Mouse (Mus musculus): ENCODE results near the gene Dnpep.
A peak's percentile ranks its signal among the peaks of the same experiment; 100 is the strongest.

Dnpep gene

DNA sequence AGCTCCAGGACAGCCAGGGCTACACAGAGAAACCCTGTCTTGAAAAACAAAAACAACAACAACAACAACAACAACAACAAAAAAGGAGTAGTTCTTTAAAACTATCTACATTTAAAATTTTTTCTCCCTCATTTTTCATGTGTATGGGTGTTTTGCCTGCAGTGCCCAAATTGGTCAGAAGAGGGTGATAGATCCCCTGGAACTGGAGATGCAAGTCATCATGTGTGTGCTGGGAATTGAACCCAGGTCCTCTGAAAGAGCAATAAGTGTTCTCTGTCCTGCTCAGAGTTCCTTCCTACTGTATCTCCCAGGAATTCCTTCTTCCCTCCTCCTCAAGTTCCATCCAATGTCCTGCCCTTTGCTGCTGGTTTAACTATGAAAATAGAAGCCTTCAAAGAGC lies 9.7 kb upstream of the Dnpep start:
- DNase-seq (ENCODE audit: low spot score) = no peak

GRCm38 (mm10) chr1:75319166-75319565 lies 1.4 kb upstream of the Dnpep start:
- no peak for DNase-seq (ENCODE audit: low spot score)

DNA sequence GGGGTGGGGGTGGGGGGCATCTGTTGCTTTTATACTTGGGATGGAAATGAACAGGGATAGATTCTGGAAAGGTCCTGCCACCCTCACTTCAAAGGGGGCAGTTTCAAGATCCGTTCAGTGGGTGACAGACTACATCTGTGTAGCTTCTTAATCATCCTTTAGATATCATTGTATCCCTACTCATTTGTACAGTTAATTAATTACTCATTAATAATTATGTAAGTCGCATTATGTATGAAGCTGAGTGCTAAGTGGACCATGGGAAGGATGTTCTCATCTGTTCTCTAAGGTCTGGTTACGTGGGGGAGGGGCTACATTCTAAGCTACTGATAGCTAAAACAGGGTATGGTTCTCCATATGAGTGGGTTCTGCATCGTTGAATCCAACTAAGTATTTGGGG lies 946 bp upstream of the Dnpep start:
- DNase-seq (ENCODE audit: low spot score) = no peak

DNA sequence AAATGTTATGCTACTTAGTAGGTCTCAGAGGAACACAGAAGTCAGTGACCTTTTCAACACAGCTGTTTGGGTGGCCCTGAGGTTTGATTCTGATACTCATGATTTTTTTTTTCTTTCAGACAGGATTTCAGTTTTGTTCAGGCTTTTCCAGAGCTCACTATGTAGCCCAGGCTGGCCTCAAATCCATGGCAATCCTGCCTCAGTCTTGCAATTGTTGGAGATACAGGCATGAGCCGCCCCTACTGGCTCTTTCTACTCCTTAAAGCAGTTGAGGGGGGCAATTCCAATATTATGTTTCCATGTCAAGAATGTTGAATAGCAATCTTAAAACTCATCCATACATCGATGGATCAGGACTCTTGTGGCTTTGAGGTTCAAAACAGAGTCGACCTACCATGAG lies 511 bp upstream of the Dnpep start:
- DNase-seq (ENCODE audit: low spot score) = no peak

DNA sequence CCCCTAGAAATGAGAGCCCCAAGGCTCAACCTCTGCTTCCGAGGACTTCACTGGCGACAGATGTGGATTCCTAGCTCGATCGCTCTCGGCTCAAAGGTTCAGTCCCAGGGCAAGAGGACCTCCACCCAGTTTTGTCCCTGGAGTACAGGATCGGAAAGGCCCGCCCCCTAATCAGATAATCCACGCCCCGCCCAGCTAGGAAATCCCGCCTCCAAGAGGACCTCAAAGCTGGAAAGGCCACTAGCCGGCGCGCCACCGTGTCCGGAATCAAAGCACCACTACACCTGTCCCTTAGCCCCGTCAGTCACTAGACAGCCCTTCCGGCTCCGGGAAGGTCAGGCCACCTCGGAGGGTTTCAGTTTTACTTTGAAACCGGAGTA lies 939 bp downstream of the Dnpep start:
- peak; percentile 89 for DNase-seq (ENCODE audit: low spot score)

GRCm38 (mm10) chr1:75315456-75316365 lies 2.1 kb downstream of the Dnpep start:
- no peak for DNase-seq (ENCODE audit: low spot score)

DNA sequence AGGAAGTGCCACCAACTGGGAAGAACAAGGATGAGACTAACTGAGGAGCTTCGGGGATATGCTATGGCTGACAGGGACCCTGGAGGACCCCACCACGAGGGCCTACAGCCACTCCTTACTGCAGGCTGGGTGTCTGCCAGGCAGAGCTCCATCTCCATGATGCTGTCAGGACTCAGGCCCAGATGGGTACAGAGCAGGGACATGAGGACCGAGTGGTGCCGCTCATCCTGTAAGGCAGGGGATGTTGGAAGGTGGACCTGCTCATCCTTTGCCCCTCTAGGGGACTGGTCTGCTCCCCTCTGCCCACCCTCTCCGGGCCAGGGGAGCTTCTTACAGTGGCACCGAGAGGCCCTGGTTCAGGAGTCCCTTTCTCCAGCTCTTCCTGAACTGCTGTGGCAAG lies 2.8 kb downstream of the Dnpep start:
- DNase-seq (ENCODE audit: low spot score) = no peak

- no peak for DNase-seq (ENCODE audit: low spot score)
These were observed 6.1 kb downstream of the Dnpep start for GRCm38 (mm10) chr1:75311694-75312093.

DNA sequence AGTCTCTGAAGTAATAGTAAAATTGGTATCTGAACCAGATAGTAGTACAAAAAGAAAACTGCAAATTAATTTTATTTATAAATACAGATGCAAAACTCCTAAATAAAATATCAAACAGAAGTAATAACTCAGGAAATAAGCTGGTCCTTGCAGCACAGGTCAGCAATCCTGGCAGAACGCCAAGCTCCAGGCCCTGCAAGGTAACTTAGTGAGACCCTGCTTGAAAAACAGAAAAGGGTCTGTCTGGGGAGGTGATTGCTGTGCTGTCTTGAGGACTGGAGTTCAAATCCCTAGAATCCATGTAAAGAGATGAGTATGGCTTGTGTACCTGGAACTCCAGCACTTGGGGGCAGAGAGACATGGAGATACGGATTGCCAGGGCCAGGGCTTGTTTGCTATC lies 13.1 kb downstream of the Dnpep start:
- DNase-seq (ENCODE audit: low spot score) = no peak

- DNase-seq (ENCODE audit: low spot score) = no peak
These were observed 23.5 kb downstream of the Dnpep start for GRCm38 (mm10) chr1:75294294-75294693.

- DNase-seq (ENCODE audit: low spot score) = no peak
These were observed 24.5 kb downstream of the Dnpep start for GRCm38 (mm10) chr1:75293331-75293701.

- DNase-seq (ENCODE audit: low spot score) = no peak
These were observed 25.1 kb downstream of the Dnpep start for GRCm38 (mm10) chr1:75292476-75293330.

DNA sequence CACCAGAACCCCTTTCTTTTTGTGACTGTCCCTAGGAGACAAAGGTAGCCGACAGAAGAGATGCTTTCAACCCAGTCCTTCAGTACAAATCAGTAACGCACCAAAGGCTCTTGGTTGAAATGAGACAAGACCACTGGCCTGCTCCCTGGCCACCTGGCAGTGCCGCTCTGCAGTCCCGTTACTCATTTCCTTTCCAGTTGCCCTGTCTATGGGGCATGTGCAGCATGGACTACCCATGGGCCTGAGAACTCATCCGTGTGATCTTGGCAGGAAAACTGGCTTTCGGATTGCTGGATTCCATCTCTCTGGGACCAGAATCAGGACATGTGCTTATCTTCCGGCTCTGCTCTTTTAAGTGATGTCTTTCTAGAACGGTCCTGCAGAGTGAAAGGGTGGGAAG lies 26.5 kb downstream of the Dnpep start:
- no peak for DNase-seq (ENCODE audit: low spot score)

GRCm38 (mm10) chr1:75290582-75290981 lies 27.2 kb downstream of the Dnpep start:
- DNase-seq (ENCODE audit: low spot score) = peak; percentile 10

GRCm38 (mm10) chr1:75289888-75290431 lies 27.8 kb downstream of the Dnpep start:
- no peak for DNase-seq (ENCODE audit: low spot score)

DNA sequence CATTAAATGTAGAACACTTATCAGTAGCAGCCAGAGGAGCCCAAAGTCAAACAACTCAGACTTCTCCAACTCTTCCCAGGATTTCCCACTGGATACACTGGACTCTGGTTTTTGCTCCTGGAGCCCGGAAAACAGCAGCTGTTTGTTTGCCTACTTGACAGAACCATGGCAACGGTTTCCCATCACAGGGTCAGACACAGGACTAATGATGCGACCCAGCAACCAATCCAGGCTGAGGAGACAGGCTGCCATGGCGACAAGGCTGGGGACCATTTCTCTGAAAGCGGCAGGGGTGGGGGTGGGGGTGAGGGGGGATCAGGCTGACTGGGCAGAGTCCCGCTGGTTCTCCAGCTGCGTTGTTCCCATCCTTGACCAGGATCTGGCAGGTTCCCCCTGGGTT lies 28.4 kb downstream of the Dnpep start:
- DNase-seq (ENCODE audit: low spot score) = peak; percentile 82

DNA sequence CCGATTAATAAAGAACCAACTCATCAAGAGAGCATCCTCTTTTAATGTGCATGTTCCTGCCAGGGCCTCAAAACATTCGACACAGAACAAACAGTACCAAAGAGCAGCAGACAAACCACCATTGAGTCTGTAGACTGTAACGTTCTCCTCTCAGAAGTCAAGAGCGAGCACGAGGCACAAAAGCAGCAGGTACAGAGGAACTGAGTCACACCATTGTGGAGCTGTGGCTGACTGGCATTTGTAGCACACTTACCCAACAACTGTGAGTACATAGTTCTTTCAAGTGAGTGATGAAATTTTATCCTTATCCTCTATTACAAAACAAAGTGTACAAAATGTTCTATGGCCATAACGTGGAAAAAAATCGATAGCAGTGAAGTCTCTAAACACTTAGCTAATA lies 32.9 kb downstream of the Dnpep start:
- no peak for DNase-seq (ENCODE audit: low spot score)

- no peak for DNase-seq (ENCODE audit: low spot score)
These were observed 34.8 kb downstream of the Dnpep start for GRCm38 (mm10) chr1:75283017-75283416.

DNA sequence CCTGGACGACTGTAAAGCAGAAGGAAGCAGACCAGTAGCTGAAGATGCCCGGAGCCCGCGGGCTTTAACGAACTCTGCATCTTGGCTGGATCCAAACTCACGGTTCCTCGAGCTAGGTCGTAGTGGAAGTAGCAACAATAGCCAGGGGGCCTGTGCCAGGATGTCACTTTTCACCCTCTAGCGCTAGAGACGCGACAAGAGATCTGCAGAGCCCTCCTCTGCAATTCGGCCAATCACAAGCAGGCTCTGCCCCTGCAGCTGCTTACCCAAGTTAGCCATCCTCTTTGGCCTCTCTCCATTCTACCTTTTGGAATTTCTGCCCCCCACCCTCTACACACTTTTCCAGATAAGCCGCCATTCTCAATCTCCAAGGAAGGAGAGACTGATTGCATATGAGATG lies 39.6 kb downstream of the Dnpep start, which contains the start of gene Resp18:
Resp18 (minus strand) TSS at position 188 of the 400 bp plus-strand sequence.
- DNase-seq (ENCODE audit: low spot score) = no peak

DNA sequence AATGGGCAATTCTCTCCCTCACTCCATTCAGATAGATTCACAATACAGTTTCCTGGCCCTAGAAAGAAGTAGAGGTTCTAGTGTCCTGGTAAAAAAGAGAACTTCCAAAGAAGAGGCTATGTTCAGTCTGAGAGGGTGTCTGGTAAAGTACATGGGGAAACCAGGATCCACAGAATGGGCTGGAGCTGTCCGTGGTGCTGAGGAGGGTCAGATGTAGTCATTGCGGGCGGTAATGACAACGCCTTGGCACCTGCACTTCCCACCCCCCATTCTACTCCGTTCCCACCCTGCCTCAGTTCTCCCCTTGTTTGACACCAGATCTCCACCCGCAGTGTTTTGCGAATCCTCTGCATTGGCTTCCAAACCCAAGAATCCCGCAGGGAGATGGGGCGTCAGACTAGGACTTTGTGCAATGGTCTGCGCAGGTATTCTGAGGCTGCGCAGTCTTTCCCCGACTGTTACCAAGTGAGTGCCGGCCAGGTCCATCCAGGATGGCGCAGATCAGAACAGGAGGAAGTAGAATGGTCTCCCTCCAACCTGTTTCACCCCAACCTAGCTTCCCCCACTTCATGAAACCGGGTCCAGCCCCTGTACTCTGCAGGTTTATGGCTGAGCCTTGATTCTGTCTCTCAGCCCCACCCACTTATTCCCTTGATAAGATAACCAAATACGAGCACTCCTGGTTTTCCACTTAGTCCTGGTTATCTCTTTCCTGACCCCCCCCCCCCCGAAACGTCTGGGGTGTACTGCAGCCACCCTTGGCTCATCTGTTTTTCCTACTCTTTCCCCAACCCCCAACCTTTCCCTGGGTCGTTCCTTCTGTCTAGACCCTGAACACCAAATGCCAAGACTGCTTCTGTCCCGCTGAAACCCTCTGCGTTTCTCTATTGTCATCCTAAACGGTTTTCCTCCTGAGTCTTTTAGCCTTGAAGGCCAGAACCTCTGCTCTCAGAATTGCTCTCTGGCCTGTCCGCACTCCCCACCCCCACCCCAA lies 40.3 kb downstream of the Dnpep start:
- DNase-seq (ENCODE audit: low spot score) = peak; percentile 88

DNA sequence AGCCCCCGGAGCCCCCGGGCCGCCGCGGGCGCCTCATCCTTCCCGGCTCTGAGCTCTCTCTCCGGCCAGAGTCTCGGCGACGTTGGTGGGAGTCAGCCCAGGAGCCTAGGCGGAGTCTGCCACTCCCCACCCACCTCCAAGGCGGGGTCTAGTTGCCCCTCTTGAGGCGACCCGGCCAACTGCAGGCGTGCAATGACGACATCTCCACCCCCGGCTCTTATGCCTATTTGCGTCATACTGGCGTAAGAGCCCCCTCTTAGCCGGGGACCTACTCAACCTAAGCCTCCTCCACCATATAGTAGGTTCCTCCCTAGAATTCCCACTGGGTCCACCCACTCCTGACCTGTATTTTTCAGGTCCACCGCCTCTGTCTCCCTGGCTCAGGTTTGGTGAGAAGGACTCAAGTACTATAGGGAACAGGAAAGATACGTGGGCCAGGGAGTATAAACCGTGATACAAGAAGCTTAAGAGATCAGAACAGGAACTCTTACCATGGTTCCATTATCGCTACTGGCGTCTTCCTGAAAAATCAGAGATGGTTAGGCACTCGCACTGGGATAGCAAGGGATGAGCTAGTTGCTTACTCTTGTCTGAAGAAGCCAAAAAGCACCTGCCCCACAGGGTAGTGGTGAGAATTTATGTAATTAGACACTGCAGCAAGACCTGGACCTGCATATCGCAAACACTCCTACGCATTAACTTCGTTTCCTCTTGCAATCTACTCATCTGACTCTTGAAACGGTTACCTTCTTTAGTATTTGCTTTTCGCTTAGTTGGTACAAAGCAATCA lies 53.5 kb downstream of the Dnpep start, which contains the start of gene Ptprn:
Ptprn (minus strand) TSS at position 412 of the 790 bp plus-strand sequence.
- peak; percentile 47 for DNase-seq (ENCODE audit: low spot score)
